Mouse (Mus musculus): ENCODE results near the gene Kcnk6. TPM values are rescaled to one million over a fixed set of nuclear protein-coding genes. Genes with fewer than 3 reads are reported as not detected.

Gene Kcnk6
- polyA plus RNA-seq, 1 experiment from 2014 or later: 1.2 TPM

GRCm38 (mm10) chr7:29257368-29257767 lies 25.1 kb upstream of the Kcnk6 start:
- Histone ChIP-seq H3K4me2 (ENCODE audit: low read length) (no peak overlapping the region), H3K4me1 (ENCODE audit: control insufficient read depth in 2 of 2, insufficient read depth in 2 of 2, low read length in 2 of 2) (peaks cover 10 to 21% of the 10 kb centered on the region in 2 experiments; a peak in 3 of 4 replicates), H3K36me3 (ENCODE audit: control insufficient read depth, insufficient read depth, low read length) (peaks cover 13% of the 10 kb centered on the region), H3K27ac (replicated peaks in 1 of 2; ENCODE audit: control insufficient read depth in 1 of 2, insufficient read depth in 1 of 2, low read depth in 2 of 2, low read length in 2 of 2) (peak overlapping the region in 1 of 2 experiments; percentile 45; a peak in 2 of 4 replicates), H3K9ac (ENCODE audit: low read length) (no peak overlapping the region), H3K4me3 (ENCODE audit: control insufficient read depth in 1 of 2, insufficient read depth in 1 of 2, low read depth in 1 of 2, low read length in 2 of 2) (no peak overlapping the region), H3K9me3 (ENCODE audit: control insufficient read depth, low read length) (no peaks in the 10 kb centered on the region), H3K27me3 (ENCODE audit: control insufficient read depth, insufficient read depth, low read length) (no peaks in the 10 kb centered on the region)
- ATAC-seq (ENCODE audit: insufficient number of reproducible peaks, insufficient read depth, low FRiP score, low read depth): no peak
- WGBS: 71% methylated on average over 1 of the region's 1 CpGs

- peaks cover 7 to 18% of the 10 kb centered on the region in 2 experiments; a peak in 3 of 4 replicates for H3K4me1 ChIP-seq (ENCODE audit: control insufficient read depth in 2 of 2, insufficient read depth in 2 of 2, low read length in 2 of 2)
- no peaks in the 10 kb centered on the region for H3K9me3 ChIP-seq (ENCODE audit: control insufficient read depth, low read length)
- no peaks in the 10 kb centered on the region for H3K27me3 ChIP-seq (ENCODE audit: control insufficient read depth, insufficient read depth, low read length)
- H3K4me2 ChIP-seq (ENCODE audit: low read length): no peak overlapping the region
- no peak overlapping the region for H3K27ac ChIP-seq (replicated peaks in 1 of 2; ENCODE audit: control insufficient read depth in 1 of 2, insufficient read depth in 1 of 2, low read depth in 2 of 2, low read length in 2 of 2)
- 82% methylated on average over 4 of the region's 4 CpGs for WGBS
- no peak for ATAC-seq (ENCODE audit: insufficient number of reproducible peaks, insufficient read depth, low FRiP score, low read depth)
- no peak overlapping the region for H3K4me3 ChIP-seq (ENCODE audit: control insufficient read depth in 1 of 2, insufficient read depth in 1 of 2, low read depth in 1 of 2, low read length in 2 of 2)
- H3K36me3 ChIP-seq (ENCODE audit: control insufficient read depth, insufficient read depth, low read length): peaks cover 13% of the 10 kb centered on the region
- no peak overlapping the region for H3K9ac ChIP-seq (ENCODE audit: low read length)
These were observed 23.6 kb upstream of the Kcnk6 start for GRCm38 (mm10) chr7:29255875-29256274.

GRCm38 (mm10) chr7:29253842-29254241 lies 21.5 kb upstream of the Kcnk6 start:
- H3K4me3 ChIP-seq (ENCODE audit: control insufficient read depth in 1 of 2, insufficient read depth in 1 of 2, low read depth in 1 of 2, low read length in 2 of 2): no peak overlapping the region
- no peaks in the 10 kb centered on the region for H3K9me3 ChIP-seq (ENCODE audit: control insufficient read depth, low read length)
- peaks cover 10% of the 10 kb centered on the region for H3K36me3 ChIP-seq (ENCODE audit: control insufficient read depth, insufficient read depth, low read length)
- H3K4me2 ChIP-seq (ENCODE audit: low read length): no peak overlapping the region
- peaks cover 7 to 11% of the 10 kb centered on the region in 2 experiments; a peak in 2 of 4 replicates for H3K4me1 ChIP-seq (ENCODE audit: control insufficient read depth in 2 of 2, insufficient read depth in 2 of 2, low read length in 2 of 2)
- ATAC-seq (ENCODE audit: insufficient number of reproducible peaks, insufficient read depth, low FRiP score, low read depth): no peak
- peak overlapping the region in 1 of 2 experiments; percentile 28; a peak in 2 of 4 replicates for H3K27ac ChIP-seq (replicated peaks in 1 of 2; ENCODE audit: control insufficient read depth in 1 of 2, insufficient read depth in 1 of 2, low read depth in 2 of 2, low read length in 2 of 2)
- H3K9ac ChIP-seq (ENCODE audit: low read length): no peak overlapping the region
- no peaks in the 10 kb centered on the region for H3K27me3 ChIP-seq (ENCODE audit: control insufficient read depth, insufficient read depth, low read length)
- 36% methylated on average over 5 of the region's 5 CpGs for WGBS

DNA sequence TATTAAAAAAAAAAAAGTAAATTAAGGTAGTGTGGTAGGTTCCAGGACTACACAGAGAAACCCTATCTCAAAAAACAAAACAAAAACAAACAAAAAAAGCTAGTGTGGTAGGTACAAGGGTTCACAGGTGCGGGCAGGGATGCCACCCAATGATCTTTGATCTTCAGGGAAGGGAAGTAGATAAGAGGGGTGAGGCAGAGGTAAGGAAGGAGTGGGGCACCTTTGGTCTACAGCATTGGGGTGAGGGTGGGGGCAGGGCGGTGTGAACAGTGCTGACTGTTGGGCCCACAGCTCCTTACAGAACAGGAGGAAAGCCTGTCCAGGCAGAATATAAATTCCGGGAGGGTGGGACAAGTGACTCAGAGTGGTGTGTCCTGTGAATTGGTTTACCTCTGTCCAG lies 18.9 kb upstream of the Kcnk6 start:
- Histone ChIP-seq H3K9ac (ENCODE audit: low read length) (no peak overlapping the region), H3K36me3 (ENCODE audit: control insufficient read depth, insufficient read depth, low read length) (peaks cover 13% of the 10 kb centered on the region), H3K4me2 (ENCODE audit: low read length) (no peak overlapping the region), H3K4me3 (ENCODE audit: control insufficient read depth in 1 of 2, insufficient read depth in 1 of 2, low read depth in 1 of 2, low read length in 2 of 2) (no peak overlapping the region), H3K27me3 (ENCODE audit: control insufficient read depth, insufficient read depth, low read length) (no peaks in the 10 kb centered on the region), H3K9me3 (ENCODE audit: control insufficient read depth, low read length) (no peaks in the 10 kb centered on the region), H3K27ac (replicated peaks in 1 of 2; ENCODE audit: control insufficient read depth in 1 of 2, insufficient read depth in 1 of 2, low read depth in 2 of 2, low read length in 2 of 2) (no peak overlapping the region), H3K4me1 (ENCODE audit: control insufficient read depth in 2 of 2, insufficient read depth in 2 of 2, low read length in 2 of 2) (peaks cover 13 to 14% of the 10 kb centered on the region in 2 experiments; a peak in 2 of 4 replicates)
- no peak for ATAC-seq (ENCODE audit: insufficient number of reproducible peaks, insufficient read depth, low FRiP score, low read depth)
- WGBS: 65% methylated on average over 3 of the region's 3 CpGs

- peak within 1 kb of the TSS; percentile 71 for H3K9ac ChIP-seq (ENCODE audit: low read length)
- no peaks in the 10 kb centered on the region for H3K27me3 ChIP-seq (ENCODE audit: control insufficient read depth, insufficient read depth, low read length)
- H3K27ac ChIP-seq (replicated peaks in 1 of 2; ENCODE audit: control insufficient read depth in 1 of 2, insufficient read depth in 1 of 2, low read depth in 2 of 2, low read length in 2 of 2): peak within 1 kb of the TSS in 1 of 2 experiments; percentile 24; a peak in 1 of 4 replicates
- no peaks in the 10 kb centered on the region for H3K9me3 ChIP-seq (ENCODE audit: control insufficient read depth, low read length)
- no peak for ATAC-seq (ENCODE audit: insufficient number of reproducible peaks, insufficient read depth, low FRiP score, low read depth)
- H3K4me1 ChIP-seq (ENCODE audit: control insufficient read depth in 2 of 2, insufficient read depth in 2 of 2, low read length in 2 of 2): peaks cover 11 to 12% of the 10 kb centered on the region in 2 experiments; a peak in 2 of 4 replicates
- 3% methylated on average over 20 of the region's 20 CpGs for WGBS
- peak within 1 kb of the TSS; percentile 89 for H3K4me2 ChIP-seq (ENCODE audit: low read length)
- peak within 1 kb of the TSS; percentile 44 to 45 for H3K4me3 ChIP-seq (ENCODE audit: control insufficient read depth in 1 of 2, insufficient read depth in 1 of 2, low read depth in 1 of 2, low read length in 2 of 2)
- H3K36me3 ChIP-seq (ENCODE audit: control insufficient read depth, insufficient read depth, low read length): peaks cover 32% of the 10 kb centered on the region
These were observed 16.0 kb upstream of the Kcnk6 start, which contains the start of gene 2200002D01Rik for GRCm38 (mm10) chr7:29248261-29248841. TSS of gene 2200002D01Rik (minus strand) at chr7:29248466.

DNA sequence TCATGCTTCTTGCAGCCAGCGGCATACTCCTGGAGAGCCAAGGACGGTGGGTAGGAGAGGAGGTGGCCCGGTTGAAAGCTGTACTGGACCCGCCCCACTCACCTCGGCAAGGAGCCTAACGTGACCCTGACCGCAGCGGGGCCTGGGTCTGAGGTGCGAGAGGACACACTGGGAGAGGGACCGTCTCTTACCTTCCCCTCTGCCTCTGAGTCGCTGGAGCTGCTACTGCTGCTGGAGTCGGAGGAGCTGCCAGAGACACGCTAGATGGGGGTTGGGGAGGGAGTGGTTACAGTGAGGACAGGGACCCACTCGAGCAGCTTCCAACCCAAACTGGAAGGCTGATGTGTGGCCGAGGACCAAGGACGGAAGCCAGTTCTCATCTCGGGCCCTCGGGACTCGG lies 15.4 kb upstream of the Kcnk6 start:
- Histone ChIP-seq H3K27ac (replicated peaks in 1 of 2; ENCODE audit: control insufficient read depth in 1 of 2, insufficient read depth in 1 of 2, low read depth in 2 of 2, low read length in 2 of 2) (peak overlapping the region in 1 of 2 experiments; percentile 24; a peak in 1 of 4 replicates), H3K36me3 (ENCODE audit: control insufficient read depth, insufficient read depth, low read length) (peaks cover 32% of the 10 kb centered on the region), H3K4me3 (ENCODE audit: control insufficient read depth in 1 of 2, insufficient read depth in 1 of 2, low read depth in 1 of 2, low read length in 2 of 2) (peak overlapping the region; percentile 44 to 45), H3K4me2 (ENCODE audit: low read length) (peak overlapping the region; percentile 89), H3K9me3 (ENCODE audit: control insufficient read depth, low read length) (no peaks in the 10 kb centered on the region), H3K9ac (ENCODE audit: low read length) (peak overlapping the region; percentile 71), H3K4me1 (ENCODE audit: control insufficient read depth in 2 of 2, insufficient read depth in 2 of 2, low read length in 2 of 2) (peaks cover 11 to 12% of the 10 kb centered on the region in 2 experiments; a peak in 2 of 4 replicates), H3K27me3 (ENCODE audit: control insufficient read depth, insufficient read depth, low read length) (no peaks in the 10 kb centered on the region)
- no peak for ATAC-seq (ENCODE audit: insufficient number of reproducible peaks, insufficient read depth, low FRiP score, low read depth)
- WGBS: 8% methylated on average over 19 of the region's 19 CpGs

DNA sequence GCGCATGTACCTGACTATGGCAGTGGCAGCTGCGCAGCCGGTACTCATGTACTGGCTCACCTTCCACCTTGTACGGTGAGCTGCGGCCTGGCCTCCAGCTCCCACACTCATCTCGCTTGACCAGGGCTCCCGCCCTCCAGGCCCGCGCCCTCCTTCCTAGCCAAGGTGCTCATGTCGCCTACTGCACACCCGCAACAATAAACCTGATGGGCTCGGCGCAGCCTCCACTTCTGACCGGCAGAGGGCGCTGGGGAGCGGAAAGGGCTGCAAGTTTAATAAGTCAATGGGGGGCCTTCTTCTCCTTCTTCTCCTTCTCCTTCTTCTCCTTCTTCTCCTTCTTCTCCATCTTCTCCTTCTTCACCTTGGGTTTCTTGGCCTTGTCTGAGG lies 15.0 kb upstream of the Kcnk6 start:
- peaks cover 11 to 12% of the 10 kb centered on the region in 2 experiments; a peak in 2 of 4 replicates for H3K4me1 ChIP-seq (ENCODE audit: control insufficient read depth in 2 of 2, insufficient read depth in 2 of 2, low read length in 2 of 2)
- H3K4me2 ChIP-seq (ENCODE audit: low read length): peak overlapping the region; percentile 89
- peaks cover 32% of the 10 kb centered on the region for H3K36me3 ChIP-seq (ENCODE audit: control insufficient read depth, insufficient read depth, low read length)
- no peaks in the 10 kb centered on the region for H3K27me3 ChIP-seq (ENCODE audit: control insufficient read depth, insufficient read depth, low read length)
- peak overlapping the region; percentile 71 for H3K9ac ChIP-seq (ENCODE audit: low read length)
- peak; percentile 19; the same call in 1 of the 2 replicates for ATAC-seq (ENCODE audit: insufficient number of reproducible peaks, insufficient read depth, low FRiP score, low read depth)
- H3K9me3 ChIP-seq (ENCODE audit: control insufficient read depth, low read length): no peaks in the 10 kb centered on the region
- 29% methylated on average over 16 of the region's 16 CpGs for WGBS
- no peak overlapping the region for H3K27ac ChIP-seq (replicated peaks in 1 of 2; ENCODE audit: control insufficient read depth in 1 of 2, insufficient read depth in 1 of 2, low read depth in 2 of 2, low read length in 2 of 2)
- peak overlapping the region; percentile 44 to 45 for H3K4me3 ChIP-seq (ENCODE audit: control insufficient read depth in 1 of 2, insufficient read depth in 1 of 2, low read depth in 1 of 2, low read length in 2 of 2)
